Mouse (Mus musculus) ES-E14 (cell line): ENCODE measurements at regions not wholly inside any gene's neighbourhood (a gene's known extent, or its start where the extent isn't known, plus 50 kb on each side); places are given as distances from the start of the nearest gene placed in this dataset.

Experiments used
- DNase-seq: peaks from one replicate; pipeline ENCODE4 v3.0.0-alpha.2; 2013; ENCODE audit warnings: low read depth, low spot score
- H3K27ac ChIP-seq: 2 replicates; pipeline ENCODE4 v1.5.1; 2012; ENCODE audit warnings: low read depth, mild to moderate bottlenecking, low read length, moderate library complexity, mixed read lengths; ENCODE audit not compliant: poor library complexity, insufficient read depth, severe bottlenecking
- H3K36me3 ChIP-seq: 2 replicates; pipeline ENCODE4 v1.6.1; 2012; ENCODE audit warnings: mild to moderate bottlenecking, low read length, moderate library complexity, mixed read lengths; ENCODE audit not compliant: control insufficient read depth, poor library complexity, insufficient read depth, severe bottlenecking
- H3K4me1 ChIP-seq, 2 experiments: fragments of 150-350 bp in 1 of 2; sonication (generic) in 1 of 2; 2 replicates each; pipeline ENCODE4 v1.6.1; 2012; ENCODE audit warnings: low read length in 2 of 2, mild to moderate bottlenecking in 1 of 2, mixed read lengths in 1 of 2; ENCODE audit not compliant: control insufficient read depth in 2 of 2, insufficient read depth in 2 of 2, poor library complexity in 1 of 2
- H3K4me3 ChIP-seq, 2 experiments: fragments of 150-350 bp in 1 of 2; sonication (generic) in 1 of 2; 2 replicates each; pipeline ENCODE4 v1.5.1; 2012; ENCODE audit warnings: low read length in 2 of 2, low read depth in 1 of 2, mild to moderate bottlenecking in 1 of 2, mixed read lengths in 1 of 2; ENCODE audit not compliant: insufficient read depth in 1 of 2, poor library complexity in 1 of 2, severe bottlenecking in 1 of 2
- H3K9ac ChIP-seq: 2 replicates; pipeline ENCODE4 v1.6.1; 2012; ENCODE audit warnings: low read depth, mild to moderate bottlenecking, low read length, mixed read lengths; ENCODE audit not compliant: poor library complexity, insufficient read depth, severe bottlenecking
- H3K9me3 ChIP-seq: fragments of 150-350 bp; sonication (generic); 2 replicates; pipeline ENCODE4 v1.6.1; 2012; ENCODE audit warnings: low read depth, mild to moderate bottlenecking, low read length; ENCODE audit not compliant: control insufficient read depth, insufficient read depth
- CHD2 ChIP-seq: IDR thresholded peaks from 2 replicates; pipeline ENCODE4 v1.6.1; 2014; ENCODE audit warnings: mild to moderate bottlenecking, low read depth, low read length, inconsistent platforms
- HCFC1 ChIP-seq: IDR thresholded peaks from 2 replicates; pipeline ENCODE4 v1.6.1; 2012; ENCODE audit warnings: low read length, inconsistent platforms, borderline replicate concordance; ENCODE audit not compliant: insufficient read depth
- MAFK ChIP-seq: IDR thresholded peaks from 2 replicates; pipeline ENCODE4 v1.6.1; 2014; ENCODE audit warnings: mild to moderate bottlenecking, low read depth, low read length, inconsistent platforms; ENCODE audit not compliant: insufficient read depth
- ZC3H11A ChIP-seq: IDR thresholded peaks from 2 replicates; pipeline ENCODE4 v1.6.1; 2012; ENCODE audit warnings: low read depth, mild to moderate bottlenecking, inconsistent platforms, low read length, borderline replicate concordance
- ZNF384 ChIP-seq: IDR thresholded peaks from 2 replicates; pipeline ENCODE4 v1.6.1; 2012; ENCODE audit warnings: low read depth, low read length, inconsistent platforms
- in situ Hi-C, 2 experiments: fragments of 600-800 bp; cut with MboI; formaldehyde crosslinking; loops; one replicate each; pipeline ENCODE4 v1.15.1; 2025; ENCODE audit warnings: low sequenced_read_pairs in 2 of 2, inconsistent platforms in 1 of 2; ENCODE audit not compliant: unreplicated experiment in 2 of 2

DNA sequence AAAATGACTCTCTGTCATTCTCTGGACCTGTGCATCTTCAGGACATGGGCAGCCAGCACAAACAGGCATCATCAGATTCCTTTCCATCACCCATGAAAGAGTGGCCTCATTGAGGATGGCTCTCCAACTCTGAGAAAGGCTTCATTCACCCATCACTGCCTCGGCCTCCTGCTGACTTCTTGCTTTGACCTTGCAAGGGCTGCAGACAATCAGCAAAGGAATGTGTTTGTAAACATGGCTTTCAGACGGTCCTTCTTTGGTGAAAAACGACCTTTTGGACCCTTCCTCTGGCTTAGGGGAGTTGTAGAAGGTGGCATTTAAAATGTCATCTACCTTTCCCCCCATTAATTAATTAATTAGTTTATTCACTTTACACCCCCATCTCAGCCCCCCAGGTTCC, 134.3 kb downstream of the Moxd1 start:
- peaks cover 0 to 3% of the 10 kb centered on the region in 2 experiments; a peak in 2 of 4 replicates for H3K4me1 ChIP-seq
- in situ Hi-C loops = no loop called here
- H3K36me3 ChIP-seq = no peaks in the 10 kb centered on the region
- no peak overlapping the region for H3K9ac ChIP-seq
- no peak for DNase-seq
- H3K9me3 ChIP-seq = no peaks in the 10 kb centered on the region
- TF ChIP-seq ZNF384 (no peak), MAFK (no peak), ZC3H11A (no peak), CHD2 (no peak), HCFC1 (no peak)
- H3K27ac ChIP-seq = no peak overlapping the region
- no peak overlapping the region for H3K4me3 ChIP-seq

DNA sequence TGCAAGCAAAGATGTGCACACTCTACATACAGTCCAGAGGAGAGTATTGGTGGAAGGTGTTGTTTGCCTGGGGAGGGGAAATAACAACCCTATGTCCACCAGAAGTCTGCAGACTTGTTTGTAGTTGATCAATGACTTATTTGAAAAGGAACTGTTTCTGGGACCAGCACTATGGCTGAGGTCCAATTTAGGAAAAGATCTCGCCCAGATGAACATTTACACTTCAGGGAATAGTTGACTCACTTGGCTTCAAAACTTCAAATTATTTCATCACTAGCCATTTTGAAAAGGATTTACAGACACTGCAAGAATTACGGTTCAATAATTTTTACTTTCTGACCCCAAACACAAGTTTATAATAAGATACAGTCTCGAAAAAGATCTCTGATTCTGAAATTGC, 138.1 kb downstream of the Moxd1 start:
- H3K27ac ChIP-seq = no peak overlapping the region
- no peak overlapping the region for H3K4me3 ChIP-seq
- TF ChIP-seq ZC3H11A = no peak
- no peak for TF ChIP-seq HCFC1
- no peak for TF ChIP-seq CHD2
- TF ChIP-seq MAFK = no peak
- no peak for TF ChIP-seq ZNF384
- no peaks in the 10 kb centered on the region for H3K36me3 ChIP-seq
- no peak for DNase-seq
- peaks cover 0 to 3% of the 10 kb centered on the region in 2 experiments; a peak in 2 of 4 replicates for H3K4me1 ChIP-seq
- H3K9me3 ChIP-seq = no peaks in the 10 kb centered on the region
- in situ Hi-C loops = no loop called here
- H3K9ac ChIP-seq = no peak overlapping the region

DNA sequence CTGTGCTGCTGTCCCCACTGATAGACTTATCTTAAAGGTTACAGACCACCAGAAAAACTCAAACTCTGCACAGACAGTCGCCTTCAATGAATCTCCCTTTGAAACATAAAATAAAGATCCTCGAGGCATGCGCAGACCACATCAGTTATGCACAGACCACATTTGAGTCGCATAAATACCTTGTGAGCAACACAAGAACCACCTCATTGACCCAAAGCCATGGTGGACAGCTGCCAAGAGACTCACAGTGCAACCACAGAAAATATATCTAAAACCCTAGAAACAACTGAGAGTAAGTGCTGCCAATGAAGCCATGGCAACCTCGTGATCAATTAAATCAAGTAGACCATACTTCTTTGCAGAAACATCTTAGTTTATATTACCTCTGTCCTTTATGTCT, 142.1 kb downstream of the Moxd1 start:
- Histone ChIP-seq H3K36me3 (peaks cover 2% of the 10 kb centered on the region; the same call in 1 of the 2 replicates), H3K9ac (no peak overlapping the region), H3K4me1 (no peaks in the 10 kb centered on the region), H3K27ac (no peak overlapping the region), H3K9me3 (no peaks in the 10 kb centered on the region), H3K4me3 (no peak overlapping the region)
- no peak for TF ChIP-seq HCFC1
- DNase-seq = no peak
- in situ Hi-C loops = no loop called here

DNA sequence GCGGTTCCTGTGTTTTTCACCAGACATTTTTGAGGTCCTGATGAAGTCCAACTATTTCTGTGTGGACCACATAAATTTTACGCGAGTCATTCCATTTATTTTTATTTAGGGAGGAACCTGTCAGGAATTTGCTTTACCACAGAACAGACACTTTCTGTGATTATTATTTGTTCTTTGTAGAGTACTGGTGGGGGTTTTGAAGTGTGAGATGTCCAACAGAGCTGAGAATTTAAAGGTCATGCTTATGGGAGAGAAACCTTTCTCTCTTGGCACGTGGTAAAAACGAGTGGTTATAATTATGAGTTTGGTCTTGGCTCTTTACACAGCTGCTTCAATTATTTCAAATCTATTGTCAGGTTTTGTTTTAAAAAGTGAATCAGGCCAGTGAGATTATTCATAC, 143.7 kb downstream of the Moxd1 start:
- H3K4me3 ChIP-seq = no peak overlapping the region
- no peak for DNase-seq
- in situ Hi-C loops = no loop called here
- TF ChIP-seq CHD2 (no peak), ZNF384 (no peak), HCFC1 (no peak), ZC3H11A (no peak), MAFK (no peak)
- no peaks in the 10 kb centered on the region for H3K9me3 ChIP-seq
- H3K4me1 ChIP-seq = no peaks in the 10 kb centered on the region
- no peak overlapping the region for H3K9ac ChIP-seq
- no peak overlapping the region for H3K27ac ChIP-seq
- H3K36me3 ChIP-seq = peaks cover 2% of the 10 kb centered on the region; the same call in 1 of the 2 replicates

DNA sequence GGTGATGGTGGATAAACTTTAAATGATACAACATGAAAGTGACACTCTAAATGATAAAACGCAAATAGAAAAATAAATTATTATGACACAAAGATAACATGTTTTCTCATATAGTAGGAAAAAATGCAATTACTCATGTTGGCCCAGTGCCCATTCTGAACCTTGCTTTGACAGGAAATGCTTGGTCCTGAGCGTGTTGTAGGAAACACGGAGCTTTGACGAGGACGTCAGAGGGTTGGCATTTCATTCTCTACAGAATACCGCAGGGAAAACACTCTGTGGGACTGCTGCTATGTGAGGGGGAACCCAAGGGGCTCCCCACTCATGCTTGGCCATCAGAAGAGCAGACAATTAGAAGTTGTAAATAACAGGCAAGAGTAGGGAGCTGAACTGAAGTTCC, 150.6 kb downstream of the Moxd1 start:
- H3K4me3 ChIP-seq = no peak overlapping the region
- DNase-seq = no peak
- no peaks in the 10 kb centered on the region for H3K4me1 ChIP-seq
- in situ Hi-C loops = no loop called here
- H3K9ac ChIP-seq = no peak overlapping the region
- H3K27ac ChIP-seq = no peak overlapping the region
- H3K36me3 ChIP-seq = peaks cover 2% of the 10 kb centered on the region; the same call in 1 of the 2 replicates
- H3K9me3 ChIP-seq = no peaks in the 10 kb centered on the region
- TF ChIP-seq MAFK (no peak), CHD2 (no peak), ZC3H11A (no peak), HCFC1 (no peak), ZNF384 (no peak)
